Mouse (Mus musculus) gastrocnemius, adult 2 months (tissue): ENCODE measurements around the gene Prkn. TPM values are rescaled to one million over a fixed set of nuclear protein-coding genes. Genes with fewer than 3 reads are reported as not detected.

Experiments used
- DNase-seq: peaks from one replicate; pipeline ENCODE4 v3.0.0; 2022
- H3K27ac ChIP-seq: fragments of 200-600 bp; 2 replicates; pipeline ENCODE4 v1.8.1; 2022; ENCODE audit warnings: mild to moderate bottlenecking
- H3K4me3 ChIP-seq: fragments of 200-600 bp; 2 replicates; pipeline ENCODE4 v1.8.1; 2022; ENCODE audit warnings: mild to moderate bottlenecking, moderate library complexity
- CTCF ChIP-seq: fragments of 200-600 bp; IDR thresholded peaks from 2 replicates; pipeline ENCODE4 v1.8.1; 2022; ENCODE audit warnings: antibody characterized with exemption, mild to moderate bottlenecking, moderate library complexity
- intact Hi-C: fragments of 180-260 bp; cut with DNase I; formaldehyde crosslinking; loops from one replicate; pipeline ENCODE4 v1.15.1; 2025
- total RNA-seq, 2 experiments: library from RNA; stranded (reverse); gene quantifications; 2 replicates each; pipeline ENCODE4 v1.2.3; 2021

The Prkn gene
- total RNA-seq, 2 experiments from 2014 or later = 18.4 to 24.7 TPM

DNA sequence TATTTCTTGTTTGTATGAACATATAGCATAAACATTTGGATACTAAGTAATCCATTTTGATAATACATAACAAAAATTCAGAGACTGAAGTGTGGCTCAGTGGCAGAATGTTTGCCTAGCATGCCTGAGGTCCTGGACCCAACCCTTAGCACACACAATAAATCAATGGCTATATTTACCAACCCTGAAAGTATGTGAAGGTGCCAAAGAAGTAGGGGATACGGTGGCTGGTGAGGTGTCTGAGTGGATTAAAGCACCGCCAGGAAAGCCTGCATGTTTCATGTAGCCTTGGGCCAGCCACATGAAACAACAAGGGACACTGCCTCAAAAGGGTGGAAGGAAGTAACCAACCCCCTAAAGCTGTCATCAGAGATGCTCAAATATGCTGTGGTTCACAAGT, 192.2 kb downstream of the Prkn start:
- intact Hi-C loops = no loop called here
- no peak for TF ChIP-seq CTCF
- no peak for DNase-seq
- no peak overlapping the region for H3K27ac ChIP-seq
- no peak overlapping the region for H3K4me3 ChIP-seq

- Histone ChIP-seq H3K4me3 (no peak overlapping the region), H3K27ac (no peak overlapping the region)
- DNase-seq = no peak
- no peak for TF ChIP-seq CTCF
- intact Hi-C loops = no loop called here
These were observed 193.4 kb downstream of the Prkn start for GRCm38 (mm10) chr17:11033594-11033993.

DNA sequence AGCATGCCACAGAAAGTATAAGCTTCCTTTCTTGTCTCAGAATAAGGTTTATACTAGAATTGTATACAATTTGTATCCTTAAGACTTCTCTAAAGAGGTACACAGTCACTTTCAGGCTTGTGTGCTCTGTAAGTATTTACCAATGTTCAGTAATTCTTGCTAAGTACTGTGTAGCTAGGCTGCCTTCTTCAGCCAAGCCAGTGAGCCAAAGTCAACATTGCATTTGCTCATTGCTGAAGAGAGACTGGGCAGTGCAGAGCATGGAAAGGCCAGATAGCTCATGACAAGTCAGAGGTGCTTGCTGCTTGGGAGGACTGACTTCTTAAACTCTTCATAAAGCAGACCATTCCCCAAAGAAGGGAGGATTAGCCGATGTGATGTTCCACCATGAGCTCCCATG, 198.1 kb downstream of the Prkn start:
- intact Hi-C loops = no loop called here
- no peak overlapping the region for H3K27ac ChIP-seq
- DNase-seq = no peak
- H3K4me3 ChIP-seq = no peak overlapping the region
- no peak for TF ChIP-seq CTCF

DNA sequence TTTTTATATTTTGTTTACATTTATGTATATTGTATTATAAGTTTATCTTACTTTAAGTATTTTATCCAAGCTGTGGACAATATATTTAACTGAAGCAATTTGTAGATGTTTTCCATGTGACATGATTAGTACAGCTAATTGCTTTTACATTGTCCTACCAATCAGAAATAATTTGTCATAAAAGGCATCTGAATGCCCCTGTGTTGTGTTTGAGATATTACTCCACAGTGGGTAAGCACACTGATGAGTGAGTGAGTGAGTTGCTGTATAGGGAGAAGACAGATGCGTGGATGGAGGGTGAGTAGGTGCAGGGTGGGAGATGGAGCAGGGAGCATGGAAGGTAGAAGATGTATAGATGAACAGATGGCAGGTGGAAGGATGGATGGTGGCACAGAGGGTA, 218.8 kb downstream of the Prkn start:
- H3K4me3 ChIP-seq = no peak overlapping the region
- no peak overlapping the region for H3K27ac ChIP-seq
- intact Hi-C loops = no loop called here
- TF ChIP-seq CTCF = no peak
- DNase-seq = no peak

GRCm38 (mm10) chr17:11067076-11067703, 227.0 kb downstream of the Prkn start:
- TF ChIP-seq CTCF = no peak
- Histone ChIP-seq H3K27ac (no peak overlapping the region), H3K4me3 (peak overlapping the region; percentile 45)
- intact Hi-C loops = loop anchor here (5.0 kb wide), 1 partner anchor 1310 kb away; no protein-coding TSS in a partner anchor
- DNase-seq = no peak

DNA sequence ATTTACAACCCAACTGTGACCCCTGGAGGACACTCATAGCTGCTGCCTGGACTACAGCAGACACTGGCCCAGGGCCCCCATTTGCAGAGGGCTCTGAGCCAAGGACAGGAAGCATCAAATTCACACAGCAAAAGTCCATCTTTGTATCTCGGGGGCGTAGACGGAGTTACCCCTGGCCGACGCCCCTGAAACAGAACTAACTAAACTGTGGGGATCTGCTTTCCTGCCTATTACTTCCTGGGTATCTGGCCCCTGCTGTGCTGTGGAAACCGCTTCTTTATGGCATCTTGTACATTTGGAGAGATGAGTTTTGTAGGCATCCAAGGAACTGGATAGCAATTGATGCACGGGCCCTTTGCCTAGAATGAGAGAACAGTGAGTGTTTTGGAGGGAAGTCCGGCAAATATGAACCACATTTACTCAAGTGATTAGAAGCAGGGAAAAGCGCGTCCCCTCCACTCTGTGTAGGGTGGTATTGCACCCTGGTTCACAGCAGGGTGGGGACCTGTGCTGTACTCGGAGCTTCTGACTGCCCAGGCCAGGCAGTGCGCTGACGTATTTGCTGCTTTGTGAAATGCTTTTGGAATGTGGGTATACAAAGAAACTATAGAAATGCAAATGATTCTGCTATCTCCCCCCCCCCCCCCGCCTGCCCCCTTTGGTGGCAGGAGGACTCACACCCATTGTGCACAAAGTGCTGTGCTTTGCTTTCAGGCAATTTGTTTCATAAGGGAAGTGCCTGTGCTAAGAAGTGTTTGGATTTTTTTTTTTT, 227.7 kb downstream of the Prkn start:
- intact Hi-C loops = loop anchor here (5.0 kb wide), 1 partner anchor 1311 kb away; no protein-coding TSS in a partner anchor
- peak; percentile 69 for TF ChIP-seq CTCF
- peak; percentile 73 for DNase-seq
- Histone ChIP-seq H3K27ac (no peak overlapping the region), H3K4me3 (peak overlapping the region; percentile 45)

GRCm38 (mm10) chr17:11070996-11071395, 230.8 kb downstream of the Prkn start:
- Histone ChIP-seq H3K4me3 (no peak overlapping the region), H3K27ac (no peak overlapping the region)
- DNase-seq = no peak
- TF ChIP-seq CTCF = no peak
- intact Hi-C loops = no loop called here

DNA sequence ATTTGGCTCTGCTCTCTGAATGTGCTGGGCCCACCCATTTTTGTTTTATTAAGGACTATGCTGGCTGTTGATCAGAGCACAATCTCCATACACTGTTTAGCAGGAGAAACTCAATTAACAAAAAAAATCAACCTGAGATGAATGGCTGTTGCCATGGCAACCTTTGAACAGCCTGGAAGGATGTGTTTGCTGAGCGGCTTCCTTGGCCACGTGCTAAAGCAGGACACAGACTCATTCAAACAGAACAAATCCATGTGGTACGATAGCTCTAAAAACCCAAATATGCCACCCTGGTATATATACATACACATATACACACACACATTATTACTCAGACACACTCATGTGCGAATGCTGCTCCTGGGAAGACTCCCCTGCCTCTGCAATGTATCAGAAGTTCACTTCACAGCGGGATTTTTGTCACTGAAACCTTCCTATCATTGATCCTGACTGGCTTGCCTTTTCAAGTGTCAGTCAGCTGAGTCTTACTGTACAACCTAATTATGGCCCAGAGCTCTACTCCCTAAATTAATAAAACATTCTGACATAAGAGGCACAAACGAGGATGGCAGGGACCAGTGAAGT, 236.2 kb downstream of the Prkn start:
- intact Hi-C loops = no loop called here
- DNase-seq = no peak
- no peak for TF ChIP-seq CTCF

GRCm38 (mm10) chr17:11086492-11086891, 246.3 kb downstream of the Prkn start:
- intact Hi-C loops = no loop called here
- no peak for TF ChIP-seq CTCF

More for the DNA sequence above, 236.2 kb downstream of the Prkn start:
- Histone ChIP-seq H3K27ac (no peak overlapping the region), H3K4me3 (no peak overlapping the region)

GRCm38 (mm10) chr17:11087088-11087487, 246.9 kb downstream of the Prkn start:
- Histone ChIP-seq H3K27ac (no peak overlapping the region), H3K4me3 (no peak overlapping the region)
- no peak for TF ChIP-seq CTCF
- intact Hi-C loops = no loop called here
- no peak for DNase-seq

More at GRCm38 (mm10) chr17:11086492-11086891, 246.3 kb downstream of the Prkn start:
- no peak for DNase-seq
- no peak overlapping the region for H3K27ac ChIP-seq
- no peak overlapping the region for H3K4me3 ChIP-seq

- Histone ChIP-seq H3K27ac (no peak overlapping the region), H3K4me3 (no peak overlapping the region)
- TF ChIP-seq CTCF = no peak
- no peak for DNase-seq
- intact Hi-C loops = no loop called here
These were observed 247.6 kb downstream of the Prkn start for GRCm38 (mm10) chr17:11087823-11088222.

GRCm38 (mm10) chr17:11089361-11089760, 249.2 kb downstream of the Prkn start:
- intact Hi-C loops = no loop called here

GRCm38 (mm10) chr17:11092900-11093299, 252.7 kb downstream of the Prkn start:
- TF ChIP-seq CTCF = no peak
- no peak overlapping the region for H3K4me3 ChIP-seq
- no peak overlapping the region for H3K27ac ChIP-seq
- DNase-seq = peak; percentile 48
- intact Hi-C loops = no loop called here

More at GRCm38 (mm10) chr17:11089361-11089760, 249.2 kb downstream of the Prkn start:
- TF ChIP-seq CTCF = no peak
- no peak for DNase-seq
- Histone ChIP-seq H3K4me3 (no peak overlapping the region), H3K27ac (no peak overlapping the region)
